Mouse (Mus musculus): ENCODE measurements around the gene Slc25a35.
A peak's percentile ranks its signal among the peaks of the same experiment; 100 is the strongest.
"Not testable (repeated sequence)": the region's sequence is repeated elsewhere in the genome, so short reads cannot be mapped to it uniquely, and the experiment has no call there.

The Slc25a35 gene

GRCm38 (mm10) chr11:68967337-68968282 is at the start of gene Slc25a35:
Slc25a35 (plus strand) TSS chr11:68968131.
- peak; percentile 92 for DNase-seq (ENCODE audit: low spot score)

- no peak for DNase-seq (ENCODE audit: low spot score)
Measured at GRCm38 (mm10) chr11:68923191-68923590, 44.7 kb upstream of the Slc25a35 start.

- DNase-seq (ENCODE audit: low spot score), result no peak
Measured at GRCm38 (mm10) chr11:68924749-68925148, 43.2 kb upstream of the Slc25a35 start.

- DNase-seq (ENCODE audit: low spot score), result no peak
Measured at GRCm38 (mm10) chr11:68926981-68927380, 41.0 kb upstream of the Slc25a35 start, which contains the start of gene Odf4. Odf4 (minus strand) TSS chr11:68927081.

GRCm38 (mm10) chr11:68929947-68930346 is 38.0 kb upstream of the Slc25a35 start:
- DNase-seq (ENCODE audit: low spot score), result no peak

- DNase-seq (ENCODE audit: low spot score), result no peak
Measured at GRCm38 (mm10) chr11:68933885-68934507, 33.9 kb upstream of the Slc25a35 start.

- DNase-seq (ENCODE audit: low spot score), result not testable (repeated sequence)
Measured at GRCm38 (mm10) chr11:68936951-68937350, 31.0 kb upstream of the Slc25a35 start.

GRCm38 (mm10) chr11:68939451-68940304 is 28.3 kb upstream of the Slc25a35 start:
- DNase-seq (ENCODE audit: low spot score), result peak; percentile 79

GRCm38 (mm10) chr11:68940516-68940915 is 27.4 kb upstream of the Slc25a35 start:
- no peak for DNase-seq (ENCODE audit: low spot score)

- no peak for DNase-seq (ENCODE audit: low spot score)
Measured at GRCm38 (mm10) chr11:68942731-68943130, 25.2 kb upstream of the Slc25a35 start.

- DNase-seq (ENCODE audit: low spot score), result no peak
Measured at GRCm38 (mm10) chr11:68945245-68945644, 22.7 kb upstream of the Slc25a35 start.

GRCm38 (mm10) chr11:68946001-68946400 is 21.9 kb upstream of the Slc25a35 start:
- DNase-seq (ENCODE audit: low spot score), result no peak

GRCm38 (mm10) chr11:68946806-68947440 is 21.0 kb upstream of the Slc25a35 start:
- no peak for DNase-seq (ENCODE audit: low spot score)

GRCm38 (mm10) chr11:68947542-68947993 is 20.4 kb upstream of the Slc25a35 start:
- DNase-seq (ENCODE audit: low spot score), result no peak

GRCm38 (mm10) chr11:68953903-68954302 is 14.0 kb upstream of the Slc25a35 start:
- DNase-seq (ENCODE audit: low spot score), result no peak

GRCm38 (mm10) chr11:68954408-68954807 is 13.5 kb upstream of the Slc25a35 start:
- DNase-seq (ENCODE audit: low spot score), result no peak

- DNase-seq (ENCODE audit: low spot score), result no peak
Measured at GRCm38 (mm10) chr11:68955473-68955872, 12.5 kb upstream of the Slc25a35 start.

GRCm38 (mm10) chr11:68956107-68956506 is 11.8 kb upstream of the Slc25a35 start:
- DNase-seq (ENCODE audit: low spot score), result no peak

- DNase-seq (ENCODE audit: low spot score), result no peak
Measured at GRCm38 (mm10) chr11:68956697-68957096, 11.2 kb upstream of the Slc25a35 start.

- no peak for DNase-seq (ENCODE audit: low spot score)
Measured at GRCm38 (mm10) chr11:68957308-68957707, 10.6 kb upstream of the Slc25a35 start, which contains the start of gene Arhgef15. Arhgef15 (minus strand) TSS chr11:68957480.

- no peak for DNase-seq (ENCODE audit: low spot score)
Measured at GRCm38 (mm10) chr11:68957971-68958370, 10.0 kb upstream of the Slc25a35 start.

Data from ovary, postnatal 36 days (tissue).